Mouse (Mus musculus) layer of hippocampus, adult 11-12 months (tissue): ENCODE measurements around the gene Gpc6.

Source experiments
- DNase-seq: peaks from one replicate; pipeline ENCODE4 v3.0.0; 2022; ENCODE audit warnings: low spot score

The Gpc6 gene

GRCm38 (mm10) chr14:117452150-117452549 lies 527.0 kb downstream of the Gpc6 start:
- DNase-seq: no peak

DNA sequence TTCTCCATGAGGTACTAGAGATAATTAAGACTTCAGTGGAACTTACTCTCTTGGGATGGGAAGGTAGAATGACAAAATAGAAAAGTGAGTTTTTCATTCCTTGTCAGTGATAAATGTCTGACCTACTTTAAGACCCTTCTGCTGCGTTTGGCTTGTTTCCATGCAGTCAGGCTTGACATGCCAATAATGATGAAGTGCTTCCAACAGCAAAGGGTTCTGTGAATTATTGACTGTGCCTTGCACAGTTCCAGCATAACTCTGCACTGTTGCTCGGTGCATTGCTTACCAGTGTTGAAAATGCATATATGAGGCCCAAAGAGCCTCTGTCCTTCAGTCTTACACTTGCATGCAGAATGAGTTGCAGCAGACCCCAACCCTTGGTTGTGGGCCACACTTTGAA lies 548.3 kb downstream of the Gpc6 start:
- DNase-seq: no peak

DNA sequence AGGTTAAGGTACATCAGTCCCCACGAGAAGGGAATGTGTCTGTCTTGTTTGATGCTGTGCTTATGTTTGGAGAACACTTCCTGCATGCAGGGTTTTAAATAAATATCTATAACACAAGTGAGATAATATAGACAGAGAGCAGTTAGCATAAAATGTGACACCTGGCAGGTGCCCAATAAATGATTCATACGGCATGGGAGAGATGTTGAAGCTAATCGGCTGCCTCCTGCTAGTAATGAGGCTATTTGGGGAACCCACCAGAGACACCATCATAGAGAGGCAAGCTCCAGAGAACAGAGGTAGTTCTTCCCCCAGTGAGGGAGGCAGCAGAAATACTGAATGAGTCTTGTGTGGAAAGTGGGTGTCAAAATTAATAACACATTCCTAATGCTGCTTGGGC lies 553.8 kb downstream of the Gpc6 start:
- DNase-seq: no peak

DNA sequence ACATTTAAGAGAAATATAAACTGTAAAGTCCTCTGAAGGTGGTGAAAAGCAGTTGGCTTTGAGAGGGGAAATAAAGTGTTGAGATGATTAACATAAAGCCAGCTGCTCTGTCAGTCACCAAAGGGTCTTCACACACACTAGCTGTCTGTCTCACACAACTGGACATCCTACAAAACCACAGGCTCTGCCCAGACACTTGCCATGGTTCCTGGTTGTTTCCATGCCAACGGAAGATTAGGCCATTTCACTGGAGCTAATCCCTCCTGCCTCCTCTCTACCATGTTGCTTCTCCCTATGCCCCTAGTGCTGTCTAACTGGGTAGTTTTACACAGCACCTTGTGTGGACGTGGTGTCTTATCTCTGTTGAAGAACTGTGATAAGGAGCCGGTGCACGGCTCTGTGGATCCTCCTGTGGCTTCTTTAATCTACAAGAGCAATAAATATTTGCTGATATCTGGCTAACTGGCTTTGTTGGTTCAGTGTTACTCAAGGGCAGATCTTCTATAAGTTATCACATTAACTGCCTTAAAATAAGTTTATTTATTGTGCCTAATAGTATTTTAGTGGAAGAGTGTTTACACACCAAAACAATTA lies 562.1 kb downstream of the Gpc6 start:
- no peak for DNase-seq

DNA sequence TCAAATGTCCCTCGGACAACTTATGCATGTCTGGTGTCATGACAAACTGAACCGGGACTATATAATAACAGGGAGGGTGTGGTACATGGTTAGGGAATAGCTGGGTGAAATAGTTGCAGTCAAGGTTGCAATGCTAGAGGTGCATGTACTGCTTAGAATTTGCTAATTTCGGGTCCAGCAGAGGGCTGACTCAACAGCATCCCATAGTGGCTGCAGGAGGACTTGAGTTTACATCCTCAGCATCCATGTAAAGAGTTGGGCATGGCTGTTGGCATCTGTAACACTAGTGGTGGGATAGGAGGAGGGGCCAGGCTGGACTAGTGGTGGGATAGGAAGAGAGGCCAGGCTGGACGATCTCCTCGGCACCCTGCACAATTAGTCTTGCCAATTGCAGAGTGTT lies 565.4 kb downstream of the Gpc6 start:
- DNase-seq: no peak

- no peak for DNase-seq
These were observed 570.0 kb downstream of the Gpc6 start for GRCm38 (mm10) chr14:117495118-117495517.

GRCm38 (mm10) chr14:117498785-117499184 lies 573.7 kb downstream of the Gpc6 start:
- no peak for DNase-seq

- DNase-seq: no peak
These were observed 574.2 kb downstream of the Gpc6 start for GRCm38 (mm10) chr14:117499354-117499753.

- DNase-seq: no peak
These were observed 589.7 kb downstream of the Gpc6 start for GRCm38 (mm10) chr14:117514829-117515228.

DNA sequence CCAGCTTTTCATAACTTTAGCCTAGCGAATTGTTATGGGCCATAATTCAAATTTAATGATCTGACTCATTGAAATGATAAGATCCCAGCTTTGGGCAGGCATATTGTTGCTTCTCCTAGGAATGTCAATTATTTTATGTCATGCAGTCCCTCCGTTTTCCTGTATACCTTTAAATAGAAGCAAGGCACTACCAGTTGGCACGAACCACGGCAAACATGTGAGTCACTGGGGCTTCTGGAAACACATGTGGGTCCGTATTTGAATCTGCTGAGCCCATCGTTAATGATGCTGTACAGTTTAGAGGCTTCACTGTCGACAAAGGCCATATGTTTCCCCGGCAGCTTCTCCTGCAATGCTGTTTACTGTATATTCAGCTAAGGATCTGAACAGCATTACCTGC lies 594.5 kb downstream of the Gpc6 start:
- peak; percentile 21 for DNase-seq

DNA sequence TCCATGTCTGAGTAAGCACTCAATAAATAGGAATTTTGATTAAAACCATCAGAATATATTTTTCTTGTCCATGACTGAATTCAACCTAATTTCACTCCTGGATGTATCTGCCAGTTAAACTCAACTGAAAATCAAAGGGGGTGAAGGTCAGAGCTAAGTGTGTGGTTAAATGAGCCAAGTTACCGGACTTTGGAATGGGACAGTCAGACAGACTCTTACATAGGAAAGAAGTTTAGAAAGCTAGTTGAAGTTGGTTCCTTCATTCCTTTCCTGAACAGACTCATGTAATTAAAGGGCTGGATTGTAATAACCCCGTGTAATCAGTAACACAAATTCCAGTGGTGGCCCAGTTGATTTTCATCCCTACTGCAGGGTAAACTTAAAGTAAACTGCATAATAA lies 595.6 kb downstream of the Gpc6 start:
- no peak for DNase-seq

DNA sequence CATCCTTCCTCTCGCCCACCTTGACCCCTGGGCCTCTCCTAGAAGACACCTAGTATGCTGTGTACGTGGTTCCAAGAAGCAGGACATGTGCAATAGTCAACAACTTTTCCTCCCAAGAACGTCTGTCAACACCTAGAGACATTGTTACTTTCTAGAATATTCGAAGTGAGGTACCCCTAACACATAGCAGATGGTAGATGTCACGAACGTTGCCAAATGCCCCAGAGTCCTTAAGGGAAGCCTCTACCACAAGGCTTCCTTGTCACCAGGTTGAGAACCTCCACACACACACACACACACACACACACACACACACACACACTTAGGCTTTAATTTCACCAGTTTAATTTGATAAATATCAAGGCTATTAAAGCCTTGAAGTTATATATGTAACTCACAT lies 600.0 kb downstream of the Gpc6 start:
- no peak for DNase-seq

DNA sequence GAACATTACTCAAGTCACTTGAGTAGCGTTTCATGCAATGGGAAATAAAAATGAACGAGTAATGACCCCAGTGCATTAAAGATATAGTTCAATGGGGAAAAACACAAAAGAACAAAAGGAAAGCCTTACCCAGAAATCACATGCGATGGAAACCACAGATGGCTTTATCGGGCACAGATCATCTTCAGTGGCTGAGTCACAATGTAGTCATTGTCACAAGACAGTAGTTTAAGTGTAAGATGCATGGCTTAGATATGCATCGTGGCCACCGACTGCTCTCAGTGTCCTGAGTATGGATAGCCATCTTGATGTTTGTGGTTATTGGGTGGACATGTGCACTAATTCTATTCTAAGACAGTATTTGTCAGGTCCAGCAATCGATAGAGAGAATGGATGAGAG lies 601.9 kb downstream of the Gpc6 start:
- DNase-seq: no peak

DNA sequence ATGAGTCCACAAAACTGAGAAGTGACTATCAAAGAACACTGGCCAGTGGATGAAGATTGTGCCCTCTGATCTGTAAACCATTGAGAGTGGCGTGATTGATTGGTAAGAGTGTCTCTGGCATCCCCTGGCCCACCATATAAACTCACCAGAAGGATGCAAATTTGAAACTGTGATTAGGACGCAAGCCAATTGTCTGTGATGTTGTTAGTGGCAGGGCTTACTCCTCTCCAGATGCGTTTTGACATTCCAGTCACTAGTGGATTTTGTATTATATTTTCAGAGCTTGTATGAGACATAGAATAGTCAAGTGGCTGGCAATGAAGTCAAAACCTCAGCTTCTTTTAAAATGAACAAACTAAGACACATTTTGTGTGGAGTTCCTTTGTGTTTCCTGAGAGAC lies 604.3 kb downstream of the Gpc6 start:
- no peak for DNase-seq

GRCm38 (mm10) chr14:117552776-117553175 lies 627.7 kb downstream of the Gpc6 start:
- no peak for DNase-seq

DNA sequence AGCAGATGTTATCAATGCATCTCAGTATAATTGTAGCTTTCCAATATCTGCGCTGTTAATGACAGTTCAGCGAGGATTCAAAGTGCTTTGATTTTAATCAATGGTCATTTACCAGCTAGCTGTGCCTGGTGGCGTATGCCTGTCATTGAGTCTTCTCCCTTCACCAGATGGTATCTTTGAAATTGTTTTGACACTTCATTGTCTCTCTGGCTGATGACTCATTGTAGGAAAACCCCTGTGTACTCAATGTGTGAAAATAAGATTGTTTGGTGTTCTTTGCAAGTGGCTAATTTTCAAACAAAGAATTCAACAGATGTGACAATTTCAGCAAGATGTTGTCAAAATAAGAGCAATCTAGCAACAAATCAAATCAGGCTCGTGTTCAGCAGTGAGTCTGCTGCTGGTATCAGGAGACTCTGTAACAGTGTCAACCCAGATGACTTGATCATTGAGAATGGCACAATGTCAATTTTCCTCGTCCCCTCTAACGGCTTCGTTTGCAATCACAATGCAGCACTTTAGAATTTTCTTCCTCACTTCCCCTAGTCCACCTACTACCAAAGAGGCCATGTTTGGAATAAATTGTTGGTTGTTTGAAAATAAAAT lies 631.7 kb downstream of the Gpc6 start:
- no peak for DNase-seq

- no peak for DNase-seq
These were observed 637.0 kb downstream of the Gpc6 start for GRCm38 (mm10) chr14:117562146-117562545.

DNA sequence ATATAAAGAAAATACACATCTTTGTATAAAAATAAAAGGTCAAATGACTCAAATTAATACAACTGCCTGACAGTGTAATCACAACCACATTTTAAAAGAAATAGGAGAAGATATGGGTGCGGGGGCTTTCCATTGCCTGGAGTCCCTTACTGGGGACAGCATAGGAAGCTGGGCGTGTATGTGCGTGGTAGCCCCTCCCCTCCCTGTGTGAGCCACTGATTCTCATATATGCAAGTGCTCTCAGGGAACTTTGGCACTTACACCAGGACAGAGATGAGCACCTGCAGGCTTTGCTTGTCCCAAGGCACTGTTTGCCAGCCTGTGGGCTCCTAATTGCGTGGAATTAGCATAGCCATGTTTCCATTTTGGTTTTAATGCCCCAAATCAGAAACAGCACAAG lies 644.2 kb downstream of the Gpc6 start:
- no peak for DNase-seq

GRCm38 (mm10) chr14:117572213-117572612 lies 647.1 kb downstream of the Gpc6 start:
- no peak for DNase-seq

DNA sequence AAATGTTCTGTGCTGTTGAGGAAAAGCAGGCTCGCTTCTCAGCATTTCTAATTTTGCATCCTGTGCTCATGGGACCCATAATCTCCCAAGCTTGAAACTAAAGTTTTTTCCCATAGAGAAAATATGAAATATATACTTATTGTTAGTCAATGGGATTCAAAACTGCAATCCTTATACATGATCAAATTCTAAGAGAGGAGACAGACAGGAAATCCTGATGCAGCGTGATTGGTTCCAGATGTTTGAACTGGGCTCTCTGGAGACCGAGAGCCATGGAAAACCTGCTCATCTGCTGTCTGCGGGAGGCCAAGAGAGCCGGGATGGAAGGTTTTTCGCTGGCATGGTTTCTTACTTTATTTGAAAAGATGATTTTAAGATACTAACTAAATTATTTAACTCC lies 649.1 kb downstream of the Gpc6 start:
- no peak for DNase-seq

DNA sequence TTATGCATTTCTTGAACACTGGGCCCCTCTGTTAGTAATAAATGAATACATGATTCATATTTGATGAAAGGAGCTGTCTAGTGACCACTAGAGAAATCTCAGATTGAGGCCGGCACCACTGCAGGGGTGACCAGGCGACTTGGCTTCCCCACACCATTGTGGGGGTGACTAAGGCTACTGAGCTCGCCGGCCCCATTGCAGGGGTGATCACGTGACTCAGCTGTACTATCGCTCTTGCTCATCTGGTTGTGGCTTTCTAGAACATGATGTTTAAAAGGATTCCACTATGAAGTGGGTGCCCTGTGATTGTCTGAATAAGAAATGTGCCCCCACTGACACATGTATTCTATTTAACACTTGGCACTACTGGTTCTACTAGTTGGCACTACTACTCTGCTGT lies 656.6 kb downstream of the Gpc6 start:
- no peak for DNase-seq

DNA sequence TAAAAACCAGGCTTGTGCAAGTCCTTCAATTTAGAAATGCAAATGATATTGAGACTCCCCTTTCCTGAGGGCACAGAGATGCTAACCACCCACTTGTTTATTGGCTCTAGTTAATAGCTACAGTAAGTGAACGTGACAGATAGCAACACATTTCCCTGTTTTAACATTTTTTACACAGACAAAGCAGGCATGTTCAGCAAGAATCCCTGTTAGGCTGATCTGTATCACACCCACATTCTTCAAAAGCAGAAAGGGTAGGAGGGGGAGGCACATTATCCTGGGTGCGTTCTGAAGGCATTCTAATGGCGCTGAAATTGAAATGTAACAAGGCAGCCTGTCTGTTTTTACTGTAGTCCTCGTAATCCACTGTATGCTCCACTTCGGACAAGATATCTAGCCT lies 674.6 kb downstream of the Gpc6 start:
- DNase-seq: no peak

DNA sequence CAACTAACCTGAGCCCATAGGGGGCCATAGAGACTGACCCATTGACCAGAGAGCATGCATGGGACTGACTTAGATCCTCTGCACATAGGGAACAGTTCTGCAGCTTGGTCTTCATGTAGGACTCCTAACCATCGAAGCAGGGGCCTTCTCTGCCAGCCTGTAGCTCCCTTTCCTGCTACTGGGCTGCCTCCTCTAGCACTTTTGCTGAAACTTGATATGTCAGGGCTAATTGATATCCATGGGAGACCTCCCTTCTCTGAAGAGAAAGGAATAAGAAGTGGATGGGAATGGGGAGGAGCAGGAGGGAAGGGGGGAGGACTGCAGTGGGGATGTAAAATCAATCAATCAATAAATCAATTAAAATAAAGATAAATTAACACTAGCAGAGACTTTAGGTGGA lies 678.7 kb downstream of the Gpc6 start:
- no peak for DNase-seq

- DNase-seq: no peak
These were observed 680.6 kb downstream of the Gpc6 start for GRCm38 (mm10) chr14:117605750-117606149.
